Mouse (Mus musculus) embryo, embryonic 9.5 days (tissue): ENCODE measurements around the gene Smim27.
"Not testable (repeated sequence)": the region's sequence is repeated elsewhere in the genome, so short reads cannot be mapped to it uniquely, and the experiment has no call there.

ENCODE experiments used
- DNase-seq: peaks from one replicate; pipeline ENCODE4 v3.0.0-alpha.2; 2017; ENCODE audit errors: extremely low spot score

Gene Smim27

DNA sequence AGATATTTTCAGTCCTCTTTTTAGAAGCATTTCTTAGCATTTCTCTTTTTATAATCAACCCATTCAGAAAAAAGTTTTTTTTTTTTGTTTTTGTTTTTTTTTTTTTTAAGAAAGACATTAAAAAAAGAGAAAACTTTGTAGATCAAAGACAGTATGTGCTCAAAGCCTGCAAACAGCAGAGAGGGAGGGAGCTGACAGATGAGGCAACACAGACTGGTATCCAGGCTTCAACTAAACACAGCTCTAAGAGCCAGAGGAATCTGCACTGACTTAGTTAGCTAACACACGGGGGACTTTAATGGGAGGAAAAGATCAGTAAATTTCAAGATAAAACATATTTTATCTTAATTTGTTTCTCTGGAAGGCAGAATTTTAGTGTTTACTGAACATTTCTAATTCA, 5.1 kb upstream of the Smim27 start:
- DNase-seq, result no peak

DNA sequence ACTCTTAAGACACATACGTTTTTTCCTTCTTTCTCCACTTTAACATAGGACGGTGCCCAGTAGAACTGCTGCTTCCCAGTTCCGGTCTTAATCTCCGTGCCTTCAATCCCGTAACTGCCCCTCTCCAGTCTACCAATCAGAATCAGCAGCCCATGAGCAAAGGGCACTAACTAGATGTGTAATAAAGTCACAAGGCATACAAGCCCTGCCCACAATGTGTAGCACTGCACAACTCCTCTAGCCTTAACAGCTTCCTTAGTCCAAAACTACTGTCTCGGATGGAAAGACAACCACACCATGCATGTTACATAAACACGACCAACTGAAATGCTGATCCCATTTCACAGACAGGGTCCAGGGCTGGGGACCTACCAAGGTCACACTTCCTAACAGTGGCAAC, 1.7 kb upstream of the Smim27 start:
- no peak for DNase-seq

DNA sequence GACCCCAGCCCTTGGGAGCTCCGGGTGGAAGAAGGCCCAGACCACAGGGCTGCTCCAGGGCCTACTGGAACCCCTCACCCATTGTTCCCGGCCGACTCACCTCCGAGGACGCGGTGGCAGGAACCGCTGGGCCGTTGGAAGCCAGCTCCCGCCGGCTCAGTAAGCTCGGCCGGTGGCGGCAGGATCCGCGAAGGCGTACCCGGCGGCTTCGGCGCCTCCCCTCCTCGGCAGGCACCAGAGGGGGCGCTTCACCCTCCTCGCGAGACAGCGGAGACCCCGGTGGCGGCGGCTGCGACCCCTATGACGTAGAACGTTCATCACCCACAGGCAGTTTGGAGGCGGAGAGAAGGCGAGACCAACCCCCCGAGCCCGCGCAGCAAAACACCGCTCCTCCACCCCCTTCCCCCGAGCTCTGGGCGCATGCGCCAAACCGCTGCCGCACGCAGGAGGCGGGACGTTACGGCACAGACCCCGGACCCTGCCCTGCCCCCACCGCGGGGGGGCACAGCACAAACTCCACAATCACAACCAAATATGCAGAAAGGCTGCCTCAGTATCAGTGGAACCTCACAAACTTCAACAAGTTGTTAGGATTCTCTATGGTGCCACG, 1.1 kb upstream of the Smim27 start:
- peak; percentile 95 for DNase-seq

DNA sequence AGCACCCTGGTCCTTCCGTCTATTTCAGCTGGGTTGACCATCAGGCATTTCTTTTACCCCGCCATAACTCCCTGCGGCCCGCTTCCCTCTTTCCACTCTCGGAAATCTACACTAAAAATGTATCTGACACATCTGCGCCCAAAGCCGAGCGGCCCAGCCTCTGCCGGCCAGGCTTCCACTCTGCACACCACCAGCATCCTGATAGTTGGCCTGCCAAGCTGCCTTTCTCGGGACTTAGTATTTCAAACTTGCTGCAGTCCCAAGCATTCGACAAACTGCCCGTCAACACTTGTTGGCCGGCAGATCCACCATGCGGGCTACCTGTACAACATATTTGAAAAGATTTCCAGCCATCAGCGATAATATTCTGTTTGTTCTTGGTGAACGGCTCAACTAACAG, 544 bp upstream of the Smim27 start:
- no peak for DNase-seq

DNA sequence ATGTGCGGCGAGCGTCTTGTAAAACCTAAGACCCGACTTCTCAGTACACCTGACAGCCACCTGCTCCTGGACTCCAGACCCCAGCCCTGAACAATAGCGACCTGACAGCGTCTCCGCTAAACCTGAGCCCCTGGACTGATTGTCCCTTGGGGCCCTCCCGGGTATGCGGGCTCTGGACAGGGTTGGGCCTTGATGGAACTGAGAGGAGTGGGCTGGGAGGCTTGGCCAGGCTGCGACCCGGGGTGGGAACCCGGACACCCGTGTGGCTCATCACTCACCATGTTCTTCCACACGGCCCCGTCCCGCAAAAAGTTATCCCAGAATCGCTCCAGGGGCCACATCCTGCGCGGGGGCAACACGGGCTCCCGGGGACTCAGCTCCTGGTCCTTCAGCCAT, 9.5 kb downstream of the Smim27 start:
- DNase-seq, result no peak

DNA sequence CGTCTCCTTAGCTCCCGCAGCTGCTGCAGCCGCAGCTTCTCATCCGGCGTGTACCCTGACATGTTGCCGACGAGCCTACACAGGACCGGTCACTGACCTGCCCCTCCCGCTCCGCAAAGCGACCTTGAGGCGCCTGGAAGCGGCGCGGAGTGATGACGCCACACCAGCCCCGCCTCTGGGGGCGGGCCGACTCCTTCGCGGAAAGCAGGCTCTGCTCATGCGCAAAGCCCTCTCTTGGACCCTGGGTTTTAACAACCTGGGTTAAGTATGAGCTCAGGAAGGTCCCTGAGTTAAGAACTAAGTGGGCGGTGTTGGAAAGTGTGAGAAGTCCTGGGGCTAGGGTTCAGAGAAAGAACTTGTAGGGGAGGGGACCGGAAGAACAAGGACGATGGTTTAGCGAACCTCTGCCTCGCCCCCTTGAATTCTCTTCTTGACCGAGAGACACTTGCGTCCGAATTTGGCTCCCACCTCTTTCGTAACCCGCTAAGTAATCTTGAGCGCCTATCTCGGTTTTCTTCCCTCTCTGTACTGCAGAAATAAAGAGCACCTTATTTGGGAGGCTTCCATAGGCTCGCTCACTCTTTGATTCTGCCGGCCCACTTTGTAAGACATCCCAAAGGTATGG, 10.0 kb downstream of the Smim27 start, which contains the start of gene Ndufb6:
Gene Ndufb6, minus strand, starts transcription at position 146 of the 625 bp plus-strand sequence.
- peak; percentile 96 for DNase-seq

DNA sequence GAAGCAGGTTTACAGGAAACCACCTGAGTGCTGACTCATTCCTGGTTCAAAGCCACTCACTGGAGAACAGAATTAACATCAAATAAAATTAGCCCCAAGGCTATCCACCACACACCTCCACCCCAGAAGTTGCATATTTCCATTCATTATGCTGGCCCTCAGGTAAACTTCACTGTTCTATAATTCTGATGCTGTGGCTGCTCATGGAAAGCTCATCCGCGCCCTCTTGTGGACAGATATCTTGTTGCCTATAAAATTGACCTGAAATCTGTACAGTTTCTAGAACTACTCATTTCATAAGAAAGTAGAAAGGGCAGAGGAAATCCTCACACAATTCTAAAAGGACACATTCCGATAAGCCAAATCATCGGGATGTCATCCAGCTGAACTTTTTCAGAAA, 16.2 kb downstream of the Smim27 start:
- DNase-seq, result peak; percentile 46

DNA sequence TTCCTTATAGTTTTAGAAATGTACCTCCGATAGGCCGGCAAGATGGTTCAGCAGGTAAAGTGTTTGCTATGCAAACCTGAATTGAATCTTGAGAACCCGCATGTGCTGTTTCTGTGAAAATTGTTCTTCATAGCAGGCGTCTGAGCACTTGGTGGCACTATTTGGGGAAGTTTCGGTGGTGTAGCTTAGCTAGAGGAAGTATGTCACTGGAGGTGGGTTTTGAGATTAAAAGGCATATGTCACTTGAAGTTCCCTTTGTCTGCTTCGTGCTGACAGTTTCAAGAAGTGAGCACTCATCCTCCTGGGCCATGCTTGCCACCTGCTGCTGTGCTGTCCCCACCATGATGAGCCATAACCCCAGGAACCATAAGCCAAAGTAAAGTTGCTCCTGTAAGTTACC, 18.0 kb downstream of the Smim27 start:
- no peak for DNase-seq

DNA sequence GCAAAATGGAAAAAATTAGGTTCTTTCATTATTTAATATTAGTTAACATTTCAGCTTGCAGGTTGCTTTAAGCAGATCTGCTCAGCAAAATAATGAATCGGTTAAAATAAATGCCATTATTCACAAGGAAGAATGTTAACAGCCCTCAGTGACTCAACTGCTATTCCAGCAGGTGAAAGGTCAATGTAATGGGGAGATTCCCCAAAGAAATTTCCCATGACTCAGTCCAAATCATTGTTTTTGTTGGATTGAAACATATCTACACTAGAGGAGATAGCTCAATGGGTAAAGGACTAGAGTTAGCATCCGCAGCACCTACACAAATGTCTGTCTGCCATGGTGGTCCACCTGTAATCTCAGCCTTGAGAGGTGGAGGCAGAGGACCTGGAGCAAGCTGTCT, 19.7 kb downstream of the Smim27 start:
- no peak for DNase-seq

DNA sequence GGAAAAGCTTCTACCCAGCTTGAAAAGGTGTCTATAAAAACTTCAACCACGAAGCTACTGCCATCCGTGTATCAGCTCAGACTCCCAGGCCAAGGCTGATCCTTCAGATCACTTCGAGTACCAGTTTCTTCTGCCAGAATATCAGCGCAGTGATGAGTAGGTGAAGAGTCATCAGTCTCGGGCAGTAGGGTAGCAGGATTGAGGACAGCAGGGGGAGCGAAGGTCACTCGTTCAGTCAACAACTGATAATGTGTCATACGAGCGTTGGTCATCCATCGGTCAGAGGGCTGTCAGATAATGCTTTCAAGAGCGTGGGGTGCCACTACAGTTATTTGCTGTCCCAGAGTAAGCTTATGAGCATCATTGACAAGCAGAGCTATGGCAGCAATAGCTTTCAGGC, 22.1 kb downstream of the Smim27 start:
- DNase-seq, result not testable (repeated sequence)

DNA sequence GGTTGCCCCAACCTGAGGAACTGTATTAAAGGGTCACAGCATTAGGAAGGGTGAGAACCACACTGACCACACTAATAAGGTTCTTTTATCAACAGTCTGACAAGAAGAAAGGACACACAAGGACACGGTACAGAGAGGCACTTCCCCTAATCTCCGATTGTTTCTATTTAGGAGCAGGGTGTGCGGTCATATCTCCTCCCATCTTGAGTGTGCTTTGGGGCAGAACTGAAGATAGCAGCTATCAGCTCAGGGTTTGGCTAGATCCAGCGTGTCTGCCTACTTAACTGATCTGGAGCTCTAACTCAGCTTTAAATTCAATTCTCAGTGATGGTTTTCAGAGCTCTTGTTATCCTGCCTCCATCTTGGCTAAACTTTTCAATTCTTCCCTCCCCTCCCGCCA, 29.8 kb downstream of the Smim27 start:
- DNase-seq, result no peak

DNA sequence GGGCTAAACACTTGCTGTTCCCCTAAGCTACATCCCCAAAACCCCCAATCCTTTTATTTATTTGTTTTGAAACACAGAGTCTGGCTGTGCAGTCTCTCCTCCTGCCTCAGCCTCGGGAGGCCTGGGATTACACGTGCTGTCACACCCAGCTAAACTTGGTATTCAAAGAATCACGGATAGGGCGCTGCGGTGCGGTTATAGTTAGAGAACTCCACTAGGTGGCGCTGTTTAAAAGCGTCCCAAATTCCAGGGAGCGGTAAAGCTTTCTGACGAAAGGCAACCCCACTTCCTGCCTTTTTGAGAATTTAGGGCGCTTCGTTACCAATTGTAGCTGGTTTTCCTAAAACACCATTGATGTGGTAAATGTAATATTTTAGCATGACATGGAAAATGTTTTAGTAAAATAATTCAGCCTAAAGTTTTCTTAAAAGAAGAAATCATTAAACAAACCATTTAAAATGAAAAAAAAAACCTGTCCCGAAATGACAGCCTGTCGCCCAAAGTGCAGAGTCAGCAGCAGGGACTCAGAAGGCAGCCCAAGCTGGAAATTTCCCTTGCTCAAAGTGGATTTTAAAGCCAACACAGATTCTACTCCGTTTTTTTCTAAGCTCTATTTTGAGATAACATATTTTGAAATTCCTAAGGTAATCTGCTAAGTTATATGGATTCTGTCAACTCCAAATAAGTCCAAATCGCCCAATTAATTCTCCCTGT, 31.9 kb downstream of the Smim27 start:
- DNase-seq, result peak; percentile 81

DNA sequence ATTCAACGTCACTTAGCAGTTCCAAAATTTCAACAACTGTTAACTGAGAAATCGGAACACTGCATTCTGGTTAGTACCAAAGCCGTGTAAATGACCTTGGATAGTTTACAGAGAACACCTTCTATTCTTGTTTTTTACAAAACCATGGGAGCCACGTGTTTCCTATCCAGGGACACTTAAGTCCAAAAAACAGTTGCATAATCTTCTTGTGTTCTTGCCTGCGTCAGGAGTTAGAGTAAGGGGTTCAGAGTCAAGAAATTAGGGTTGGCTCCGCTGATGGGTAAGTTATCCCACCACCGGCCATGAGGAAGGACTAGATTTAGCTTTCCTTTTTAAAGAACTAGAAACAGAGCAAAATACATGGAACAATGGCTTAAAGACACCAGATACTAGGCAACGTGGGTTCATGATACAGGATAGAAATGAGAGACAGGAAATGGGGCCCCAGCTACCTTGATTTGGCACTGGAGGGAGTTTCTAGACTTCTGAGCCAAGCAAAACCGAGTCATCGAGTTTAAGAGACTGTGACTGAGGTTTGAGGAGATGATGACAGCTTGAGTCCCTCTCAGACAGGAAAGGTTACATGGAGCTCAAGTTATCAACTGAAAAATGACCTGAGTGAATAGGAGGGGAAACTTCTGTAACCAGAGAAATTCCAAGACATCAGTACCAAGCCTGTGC, 33.2 kb downstream of the Smim27 start:
- no peak for DNase-seq

DNA sequence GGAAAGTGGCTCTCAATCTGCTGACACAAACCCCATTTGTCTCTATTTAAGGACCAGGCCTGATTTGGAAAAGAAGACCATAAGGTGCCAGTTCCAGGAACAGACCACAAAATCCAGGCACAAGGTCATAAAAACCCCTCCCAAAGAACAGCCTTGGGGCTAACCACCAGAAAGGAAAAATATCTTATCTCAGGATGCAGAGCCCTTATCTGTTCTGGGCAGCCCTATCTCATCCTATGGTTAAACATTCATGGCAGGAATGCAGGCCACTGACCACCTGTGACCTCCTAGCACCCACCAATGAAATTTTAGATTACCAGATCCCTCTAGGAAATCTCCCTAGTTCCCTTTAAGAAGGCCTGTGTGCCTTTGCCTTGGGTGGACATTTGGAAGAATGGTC, 40.3 kb downstream of the Smim27 start:
- no peak for DNase-seq

DNA sequence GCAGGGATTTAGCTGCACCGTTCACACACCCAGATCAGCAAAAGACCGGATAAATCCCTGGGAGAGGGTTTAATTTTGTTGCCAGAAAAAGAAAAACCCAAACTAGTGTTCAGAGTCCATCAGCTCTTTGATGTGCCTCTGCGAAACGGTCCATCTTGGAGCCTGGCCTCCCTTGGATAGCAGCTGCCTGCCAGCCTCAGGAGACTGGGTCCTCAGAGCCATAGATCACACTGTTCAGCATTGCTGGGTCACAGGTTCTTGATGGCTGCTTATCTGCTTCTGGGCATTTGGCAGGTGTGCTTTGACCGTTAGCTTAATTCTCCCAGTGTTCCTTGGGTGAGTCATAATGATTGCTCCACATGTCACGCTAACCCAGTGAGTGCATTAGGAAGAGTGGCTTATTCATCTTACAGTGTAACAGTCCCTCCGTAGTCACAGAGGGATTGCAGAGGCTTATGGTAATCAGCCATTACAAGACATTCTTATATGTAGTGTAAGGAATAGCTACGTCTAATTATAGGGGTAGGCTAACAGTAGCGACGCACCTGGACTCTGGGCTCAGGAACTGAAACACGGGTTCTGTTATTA, 41.5 kb downstream of the Smim27 start:
- DNase-seq, result no peak

DNA sequence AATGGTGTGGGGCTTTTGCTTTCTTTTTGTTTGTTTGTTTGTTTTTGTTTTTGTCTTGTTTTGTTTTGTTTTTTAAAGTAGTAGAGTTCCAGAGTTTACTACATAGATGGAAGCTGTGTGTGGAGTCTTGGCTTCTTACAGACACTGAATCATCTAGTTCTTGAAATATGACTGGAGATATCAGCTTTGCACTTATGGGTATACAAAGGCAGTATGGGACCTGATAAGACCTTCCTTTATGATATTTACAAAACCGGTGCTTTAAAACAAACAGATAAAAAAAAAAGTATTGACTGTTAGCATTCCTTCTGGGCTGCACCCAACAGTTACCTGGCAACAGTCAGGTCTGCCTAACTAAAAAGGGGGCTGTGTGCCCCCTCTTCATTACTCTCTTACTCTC, 42.8 kb downstream of the Smim27 start:
- no peak for DNase-seq

DNA sequence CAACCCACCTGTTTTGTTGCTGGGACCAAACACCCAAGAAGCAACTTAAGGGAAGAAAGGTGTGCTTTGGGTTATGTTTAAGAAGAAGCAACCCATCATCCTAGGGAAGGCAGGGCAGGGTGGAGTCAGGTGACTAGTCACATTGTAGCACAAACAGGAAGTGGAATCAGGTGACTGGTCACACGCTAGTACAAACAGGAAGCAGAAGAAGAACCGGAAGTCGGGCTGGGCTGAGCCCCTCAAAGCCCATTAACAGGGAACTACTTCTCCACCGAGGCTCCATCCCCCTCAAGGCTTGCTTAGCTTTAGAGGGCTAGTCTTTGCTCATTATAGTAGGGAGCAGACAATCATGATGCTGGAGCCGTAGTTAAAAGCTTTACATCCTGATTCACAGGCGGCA, 43.6 kb downstream of the Smim27 start:
- DNase-seq, result no peak

DNA sequence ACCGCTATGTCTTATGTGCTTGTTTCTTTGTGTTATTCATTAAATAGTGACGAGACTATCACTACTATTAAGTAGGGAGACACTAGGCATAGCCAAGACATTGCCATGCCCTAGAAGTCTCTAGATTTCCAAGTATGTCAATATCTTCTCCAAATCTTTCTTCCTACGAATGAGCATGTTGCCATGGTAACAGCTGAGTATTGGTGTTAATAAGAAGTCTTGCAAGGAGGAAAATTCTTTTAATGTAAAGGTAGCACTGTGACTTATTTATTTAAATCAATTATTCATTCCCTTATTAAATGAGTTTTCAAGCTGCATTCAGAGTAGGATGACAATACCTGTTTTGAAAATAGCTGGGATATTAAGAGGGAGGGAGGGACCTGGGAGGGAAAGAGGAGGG, 48.0 kb downstream of the Smim27 start:
- no peak for DNase-seq
